Mouse (Mus musculus) megakaryocyte, adult 5-6 weeks (primary cell): ENCODE data around the gene 4931406P16Rik. TPM values are rescaled to one million over a fixed set of nuclear protein-coding genes. Genes with fewer than 3 reads are reported as not detected.

Experiments
- ATAC-seq: 2 replicates; pipeline ENCODE4 v1.8.0; 2016; ENCODE audit warnings: mild to moderate bottlenecking, inconsistent platforms; ENCODE audit not compliant: poor library complexity, severe bottlenecking
- total RNA-seq, 2 experiments: library from RNA; stranded (forward) in 1 of 2; stranded (reverse) in 1 of 2; fragments of 153-499, 151-499 nt in 1 of 2; fragments of 221-1000, 200-1000 nt in 1 of 2; gene quantifications; 2 replicates each; pipeline versions ENCODE4 v1.2.3 to v1.2.4; 2015 to 2017

Gene 4931406P16Rik
- total RNA-seq, 2 experiments from 2014 or later = 19.4 to 23.2 TPM

DNA sequence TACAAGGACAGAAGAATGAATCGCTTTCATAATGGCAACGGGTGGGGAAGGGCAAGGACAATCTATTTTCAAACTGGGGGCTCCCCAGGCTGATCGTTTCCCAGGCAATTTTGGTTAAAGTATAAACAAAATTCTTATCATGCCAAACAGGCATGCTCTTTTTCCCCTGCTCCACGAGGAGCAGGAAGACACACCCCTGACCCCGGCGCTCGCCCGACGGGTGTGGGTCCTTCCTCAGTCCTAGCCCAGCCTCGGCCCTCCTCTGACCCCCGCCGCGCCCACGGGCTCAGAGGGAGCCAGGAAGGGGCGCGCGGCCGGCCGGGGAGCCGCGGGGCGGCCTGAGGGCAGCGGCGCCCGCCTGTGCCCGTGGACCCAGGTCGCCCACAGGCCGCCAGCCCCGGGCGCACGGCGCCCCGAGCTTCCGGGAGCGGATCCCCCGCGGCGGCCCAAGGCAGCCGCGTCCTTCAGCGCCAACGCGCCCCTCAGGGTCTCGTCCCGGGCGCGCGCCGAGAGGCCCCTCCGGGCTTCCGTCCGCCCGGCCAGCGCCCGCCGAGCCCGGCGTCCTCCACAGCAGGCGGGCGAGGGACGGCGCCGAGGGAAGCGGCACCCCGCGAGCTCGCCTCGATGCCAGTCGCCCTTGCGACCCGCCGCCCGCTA is 437 bp downstream of the 4931406P16Rik start:
- peak; percentile 63 for ATAC-seq

DNA sequence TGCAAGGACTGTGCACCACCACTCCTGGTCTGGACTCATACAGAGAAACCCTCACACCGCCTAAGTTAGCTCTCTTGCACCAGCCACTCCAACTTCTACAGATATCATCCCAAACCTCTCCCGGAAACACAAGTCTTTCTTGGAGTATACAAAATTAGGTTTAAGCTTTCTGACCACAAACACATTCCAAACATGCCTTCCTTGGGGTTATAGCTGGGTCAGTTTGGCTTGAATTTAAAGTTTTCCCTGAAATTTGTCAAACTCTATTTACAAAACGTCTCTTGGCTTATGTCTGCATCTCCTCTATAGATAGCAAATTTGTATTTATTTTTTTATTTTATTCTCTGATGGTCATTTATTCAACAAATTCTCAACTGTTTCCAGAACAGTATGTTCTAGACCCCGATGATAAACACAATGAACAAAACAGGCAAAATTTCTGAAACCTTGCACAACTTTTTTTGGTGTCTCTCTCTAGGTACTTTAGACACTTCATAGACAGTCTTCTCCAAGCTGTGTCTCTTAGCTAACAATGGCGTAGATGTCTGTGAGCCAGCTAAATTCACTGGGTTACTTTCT is 4.1 kb downstream of the 4931406P16Rik start:
- ATAC-seq = no peak

DNA sequence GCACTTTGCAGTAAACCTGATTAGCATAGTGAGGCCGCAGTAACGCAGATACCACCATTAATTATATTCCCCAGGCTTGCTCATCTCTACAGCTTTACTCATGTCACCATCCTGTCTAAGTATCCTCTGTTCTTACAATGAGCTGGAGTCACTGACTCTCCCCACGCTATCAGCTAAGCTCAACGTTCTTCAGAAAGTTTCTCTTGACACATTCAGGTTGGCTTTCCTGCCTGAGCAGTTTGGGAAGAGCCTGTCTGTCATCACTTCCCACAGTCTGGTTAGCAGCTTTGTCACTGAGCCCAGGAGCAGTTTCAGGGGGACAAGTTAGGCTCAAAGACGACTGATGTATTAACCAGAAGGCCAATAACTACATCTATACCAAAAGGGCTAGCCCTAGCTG is 4.8 kb downstream of the 4931406P16Rik start:
- no peak for ATAC-seq

DNA sequence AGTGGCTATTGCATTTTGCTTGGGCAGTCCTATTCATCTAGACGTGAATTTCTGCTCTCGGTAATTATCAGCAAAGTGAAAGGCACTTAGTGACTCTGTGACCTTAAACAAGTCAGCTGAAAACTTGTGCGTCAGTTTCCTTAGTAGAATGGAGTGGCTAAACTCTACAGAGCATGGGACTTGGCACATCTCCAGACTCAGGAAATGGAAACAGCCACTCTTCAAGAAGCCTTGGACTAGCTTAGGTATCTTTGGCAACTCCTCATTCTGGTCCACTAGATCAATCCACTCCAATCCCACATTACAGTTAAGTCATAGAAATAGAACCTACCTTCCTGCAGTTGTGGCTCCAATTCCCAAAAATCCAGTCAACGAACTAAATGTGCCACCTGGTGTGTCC is 7.9 kb downstream of the 4931406P16Rik start:
- ATAC-seq = no peak

DNA sequence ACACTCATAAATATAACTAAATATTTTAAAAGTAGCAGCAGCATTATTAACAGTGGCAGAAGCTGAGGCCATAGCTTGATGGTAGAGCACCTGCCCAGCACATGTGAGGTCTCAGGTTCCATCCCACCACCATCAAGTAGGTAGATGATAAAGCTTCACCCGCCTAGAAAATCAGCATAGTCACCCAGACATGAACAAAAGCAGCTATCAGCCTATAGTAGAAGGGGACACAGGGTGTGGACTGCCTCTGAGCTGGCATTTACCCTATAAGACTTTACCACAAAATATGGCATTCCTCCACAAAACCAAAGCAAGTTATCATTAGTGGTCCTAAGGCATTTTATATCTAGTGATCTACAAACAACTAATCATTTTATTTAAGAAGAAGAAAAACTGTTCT is 10.7 kb downstream of the 4931406P16Rik start:
- ATAC-seq = no peak

DNA sequence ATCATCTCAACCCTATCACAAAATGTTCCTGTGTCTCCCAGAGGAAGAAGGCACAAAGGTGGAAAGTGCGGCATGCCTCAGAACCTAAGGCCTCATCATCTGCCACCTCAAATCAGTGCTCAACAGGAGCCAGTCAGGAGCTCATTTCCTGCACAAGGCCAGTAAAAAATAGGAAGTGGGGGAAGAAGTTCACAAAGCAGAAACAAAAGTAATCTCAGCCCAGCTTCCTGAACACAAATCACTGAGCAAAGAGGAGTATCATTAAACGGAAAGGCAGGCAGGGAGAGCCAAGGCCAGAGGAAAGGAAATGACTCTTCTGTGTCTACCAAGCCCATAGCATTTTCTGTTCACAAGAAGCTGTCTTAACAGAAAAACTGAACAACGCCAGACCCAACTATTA is 11.4 kb downstream of the 4931406P16Rik start:
- peak; percentile 76 for ATAC-seq

DNA sequence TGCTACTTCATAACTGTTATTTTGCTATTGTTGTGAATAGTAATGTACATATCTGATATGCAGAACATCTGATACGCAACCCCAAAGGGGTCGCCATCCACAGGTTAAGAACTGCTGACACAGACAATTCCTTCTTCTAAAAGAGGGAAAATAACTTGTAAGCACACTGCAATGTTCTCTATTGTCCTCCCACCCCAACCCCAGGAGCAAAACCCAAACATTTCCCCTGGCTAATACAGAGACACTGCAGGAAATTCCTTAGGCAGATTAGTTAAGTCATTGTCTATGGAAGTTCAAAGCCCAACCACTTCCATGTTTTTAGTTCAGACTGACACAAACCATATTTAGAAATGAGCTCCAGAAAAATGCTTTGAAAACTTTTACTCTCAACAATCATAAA is 14.5 kb downstream of the 4931406P16Rik start:
- no peak for ATAC-seq

DNA sequence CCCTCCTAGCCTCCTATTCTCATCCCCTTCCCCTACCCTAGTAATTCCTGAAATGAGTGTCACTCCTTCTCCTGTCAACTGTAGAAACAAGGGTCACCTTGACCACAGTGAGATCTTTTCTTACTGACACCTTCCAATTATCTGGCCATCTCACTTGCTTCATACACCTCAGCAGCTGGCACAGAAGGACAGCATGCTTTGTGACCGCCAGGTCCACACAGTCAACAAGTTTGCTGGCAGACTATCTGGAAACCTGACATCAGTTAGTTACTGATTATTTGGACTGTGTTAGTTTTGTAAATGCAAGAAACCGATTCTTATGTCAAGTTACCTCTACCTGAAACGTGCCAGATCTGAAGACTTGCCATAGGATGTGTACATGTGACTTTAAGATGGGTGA is 17.2 kb downstream of the 4931406P16Rik start:
- no peak for ATAC-seq

DNA sequence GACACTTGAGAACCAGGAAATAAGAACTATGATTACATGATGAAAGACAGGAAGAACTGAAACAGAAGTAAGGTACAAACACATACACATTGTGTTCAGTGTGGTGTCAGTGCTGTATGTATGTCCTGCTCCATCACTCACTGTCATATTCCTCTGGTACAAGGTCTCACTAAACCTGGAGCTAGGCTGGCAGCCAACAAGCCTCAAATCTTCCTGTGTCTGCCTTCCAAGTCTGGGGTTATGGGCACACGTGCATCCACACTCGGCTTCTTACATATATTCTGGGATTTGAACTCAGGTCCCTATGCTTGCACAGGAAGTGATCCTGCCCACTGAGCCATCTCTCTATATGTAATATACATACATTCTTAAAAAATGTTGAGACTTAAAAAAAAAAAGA is 20.7 kb downstream of the 4931406P16Rik start:
- no peak for ATAC-seq

DNA sequence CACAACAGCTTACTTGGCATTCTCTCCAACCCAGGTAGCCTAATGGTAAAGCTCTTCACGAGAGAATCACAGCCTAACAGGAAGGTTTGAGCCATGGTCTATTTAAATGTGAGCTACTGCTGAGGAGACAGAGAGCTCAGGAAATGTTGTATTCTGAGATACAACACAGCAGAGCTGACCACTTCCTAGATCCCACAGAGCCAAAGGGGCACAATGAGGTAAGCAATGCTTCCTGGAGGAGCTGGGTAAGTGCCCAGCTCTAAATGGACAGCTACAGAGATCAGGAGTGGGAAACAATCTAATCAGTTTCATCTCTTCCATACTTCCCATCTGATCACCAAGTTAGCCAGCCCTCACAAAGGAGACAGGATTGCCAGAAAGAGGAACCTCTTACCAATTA is 22.1 kb downstream of the 4931406P16Rik start:
- ATAC-seq = no peak

DNA sequence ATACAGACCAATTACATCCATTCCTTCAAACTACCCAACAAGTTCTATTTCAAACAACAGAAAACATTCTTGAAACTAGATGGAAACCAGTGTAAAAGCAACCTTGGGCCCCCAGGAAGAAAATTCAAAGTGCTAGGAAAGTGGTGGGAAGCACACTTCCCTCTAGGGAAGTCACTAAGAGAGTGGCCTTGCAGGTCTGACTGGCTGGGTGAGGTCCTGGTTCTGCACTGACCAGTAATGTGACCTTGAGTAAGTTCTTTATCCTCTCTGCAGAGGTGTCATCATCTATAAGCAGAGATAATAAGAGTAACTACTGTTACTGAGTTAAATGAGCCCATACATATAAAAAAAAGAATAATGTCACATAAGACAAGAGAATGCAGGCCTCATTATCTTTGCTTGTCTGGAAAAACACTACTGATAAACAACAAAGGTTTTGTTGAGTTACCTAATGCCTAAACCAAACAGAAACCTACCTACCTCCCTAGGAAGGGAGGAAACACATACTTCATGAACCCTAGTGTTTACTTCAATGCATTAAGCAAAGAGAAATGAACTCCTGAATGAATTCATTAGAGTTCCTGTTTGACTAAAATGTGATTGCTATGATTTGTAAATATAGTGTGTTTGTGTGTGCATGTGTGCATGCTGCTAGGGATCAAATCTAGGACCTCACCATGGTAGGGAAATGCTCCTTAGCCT is 22.8 kb downstream of the 4931406P16Rik start:
- no peak for ATAC-seq

DNA sequence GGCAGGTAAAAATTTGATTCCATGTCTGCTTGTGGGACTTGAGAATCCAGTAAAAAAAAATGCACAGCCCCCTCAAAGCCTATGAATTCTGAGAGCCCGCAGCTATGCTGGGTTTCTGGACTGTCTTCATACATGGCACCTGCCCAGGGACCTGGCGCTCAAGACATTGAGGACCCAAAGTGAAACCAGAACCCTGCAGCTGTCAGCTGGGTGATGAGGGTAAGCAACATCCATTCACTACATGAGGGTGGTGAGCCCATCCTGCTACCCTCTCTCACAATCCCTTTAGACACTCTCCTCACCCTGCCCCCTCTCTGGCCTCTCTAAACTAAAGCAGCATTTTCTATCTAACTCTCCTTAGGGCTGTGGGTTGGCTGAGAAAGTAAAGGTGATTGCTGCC is 35.7 kb downstream of the 4931406P16Rik start:
- no peak for ATAC-seq

DNA sequence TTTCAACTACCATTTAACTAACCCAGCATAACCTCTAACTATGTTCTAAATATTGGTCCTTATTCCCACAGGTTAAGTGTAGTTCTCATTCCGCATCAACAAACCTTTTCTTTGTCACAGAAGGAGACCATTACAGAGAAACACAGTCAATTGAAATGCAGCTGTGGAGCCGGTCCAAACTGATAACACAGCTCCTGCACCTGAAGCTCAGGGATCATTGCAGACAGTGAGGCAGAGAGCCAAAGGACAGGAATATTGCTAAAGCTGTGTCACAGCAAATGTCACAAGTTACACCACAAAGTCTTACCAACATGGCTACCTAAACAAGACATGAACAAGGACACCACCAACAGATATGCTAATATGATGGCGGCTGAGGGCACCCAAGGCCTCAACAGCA is 37.3 kb downstream of the 4931406P16Rik start:
- ATAC-seq = no peak

DNA sequence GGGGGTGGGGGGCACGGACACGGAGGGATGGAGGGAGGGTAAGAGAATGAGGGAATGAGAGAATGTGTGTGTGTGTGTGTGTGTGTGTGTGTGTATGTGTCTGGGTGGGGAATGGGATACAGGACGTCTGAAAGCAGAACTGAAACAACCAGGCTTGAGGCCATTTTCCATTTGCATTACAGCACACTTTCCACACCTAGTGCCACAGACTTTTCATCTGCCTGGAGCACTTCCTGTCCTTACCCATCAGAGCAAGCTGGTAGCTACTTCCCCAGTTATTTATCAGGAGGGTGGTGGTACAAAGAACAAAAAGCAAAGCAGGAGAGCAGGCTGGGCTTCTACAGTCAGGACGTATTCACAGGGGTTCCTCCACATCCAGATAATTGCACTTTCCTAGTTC is 40.9 kb downstream of the 4931406P16Rik start:
- ATAC-seq = peak; percentile 98

DNA sequence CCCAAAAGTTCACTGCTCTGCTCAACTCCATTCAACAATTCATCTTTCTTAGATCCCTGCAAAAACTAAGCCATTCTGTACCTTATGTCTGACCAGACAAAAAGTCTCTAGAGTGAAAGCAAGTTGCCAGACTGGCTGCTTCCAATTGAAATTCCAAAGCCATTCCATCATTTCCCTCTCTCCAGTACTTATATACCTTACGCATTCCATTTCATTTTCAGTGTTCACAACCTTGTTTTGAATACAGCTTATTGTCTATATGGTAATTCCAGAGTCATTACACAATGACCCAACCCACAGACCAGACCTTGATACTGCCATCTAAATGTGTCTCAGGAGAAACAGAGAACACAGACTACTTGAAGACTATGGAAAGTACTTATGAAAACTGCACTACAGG is 44.9 kb downstream of the 4931406P16Rik start:
- no peak for ATAC-seq

DNA sequence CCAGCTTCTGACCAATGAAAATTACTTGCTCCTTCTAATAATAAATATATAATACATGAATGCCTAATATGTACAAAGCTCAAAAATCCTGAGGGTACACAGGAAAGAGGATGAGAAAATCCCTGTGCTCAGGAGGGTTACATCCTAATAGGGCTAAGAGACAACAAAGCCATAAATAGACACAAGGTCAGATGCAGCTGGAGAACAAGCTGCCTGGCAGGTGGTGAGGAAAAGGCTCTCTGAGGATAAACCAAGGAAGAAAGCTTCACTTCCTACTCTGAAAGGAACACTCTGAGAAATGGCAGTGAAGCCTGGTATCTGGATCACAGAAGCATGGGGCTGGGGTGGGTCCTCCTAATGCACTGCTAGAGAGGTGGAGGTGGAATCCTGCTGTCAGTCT is 46.9 kb downstream of the 4931406P16Rik start:
- ATAC-seq = no peak

DNA sequence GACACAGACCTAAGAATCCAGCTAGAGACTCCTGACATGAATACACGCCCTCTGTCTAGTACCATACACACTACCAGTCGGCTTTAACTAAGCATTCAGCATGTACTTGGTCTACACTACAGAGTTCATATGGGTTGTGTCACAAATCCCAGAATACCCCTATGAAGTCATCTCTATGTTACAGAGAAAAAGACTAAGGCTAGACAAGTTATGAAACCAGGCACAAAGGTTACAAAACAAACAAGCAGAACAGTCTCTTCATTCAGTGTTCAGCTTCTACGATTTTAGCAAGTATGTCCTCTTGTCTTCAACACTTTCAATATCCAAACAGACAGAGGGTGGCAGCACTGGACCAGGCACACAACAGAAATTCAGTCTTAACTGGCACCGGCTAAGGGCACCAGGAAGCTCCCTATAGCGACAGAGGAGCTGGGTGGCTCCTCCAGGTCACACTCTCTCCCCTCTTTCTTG is 47.4 kb downstream of the 4931406P16Rik start:
- ATAC-seq = peak; percentile 90

DNA sequence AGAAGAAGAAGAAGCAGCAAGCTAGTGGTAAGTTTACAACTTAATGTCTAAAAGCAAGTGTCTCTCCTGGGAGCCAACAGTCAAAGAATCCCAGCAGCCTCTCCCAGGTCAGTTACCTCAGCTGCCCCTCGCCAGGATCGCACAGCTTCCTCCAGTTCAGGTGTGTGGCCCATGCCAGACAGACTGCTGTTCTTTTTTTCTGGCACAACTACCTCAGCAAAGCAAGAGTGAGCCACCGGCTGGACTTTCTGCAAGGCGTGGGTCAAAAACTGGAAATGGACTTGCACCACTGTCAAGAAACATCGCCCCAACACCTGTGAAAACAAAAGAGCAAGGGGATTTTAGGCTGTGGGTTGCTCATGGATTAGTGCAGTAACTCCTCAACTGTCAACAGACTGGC is 49.9 kb downstream of the 4931406P16Rik start:
- ATAC-seq = no peak

DNA sequence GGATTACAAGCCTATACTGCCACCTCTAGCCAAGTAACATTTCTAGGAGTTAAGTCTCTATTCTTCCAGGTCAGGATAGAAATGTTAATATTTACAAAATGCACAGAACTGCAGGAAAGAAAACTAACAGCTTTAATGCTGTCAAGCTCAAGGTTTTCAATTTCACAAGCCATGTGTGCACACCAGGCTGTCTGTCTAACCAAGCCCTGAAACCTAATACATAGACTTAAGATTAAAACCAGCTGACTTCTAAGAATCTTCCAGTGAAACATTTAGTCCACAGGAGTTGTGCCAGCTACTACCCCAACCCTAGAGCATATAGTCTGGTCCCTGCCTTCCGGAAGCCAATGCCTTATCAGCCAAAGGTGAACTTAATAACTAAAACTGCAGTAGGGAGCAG is 54.9 kb downstream of the 4931406P16Rik start:
- ATAC-seq = no peak

DNA sequence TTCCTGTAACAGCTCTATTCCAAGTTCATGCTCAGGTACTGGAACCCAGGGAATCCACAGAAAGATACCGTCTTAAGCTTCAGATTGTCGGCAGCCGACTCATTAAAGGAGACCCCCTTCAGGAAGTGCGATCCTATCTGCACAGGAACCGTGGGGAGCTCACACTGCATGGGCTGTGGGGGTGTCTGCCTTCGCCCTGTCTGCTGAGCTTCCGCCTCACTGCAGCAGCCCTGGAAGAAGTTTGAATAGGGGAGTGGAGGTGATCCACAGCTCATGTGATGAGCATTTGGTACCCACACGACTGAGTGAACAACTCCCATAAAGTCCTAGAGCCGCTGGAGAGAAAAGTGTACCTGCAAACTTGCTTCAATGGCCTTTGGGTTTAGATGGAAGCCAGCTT is 56.1 kb downstream of the 4931406P16Rik start:
- ATAC-seq = no peak

DNA sequence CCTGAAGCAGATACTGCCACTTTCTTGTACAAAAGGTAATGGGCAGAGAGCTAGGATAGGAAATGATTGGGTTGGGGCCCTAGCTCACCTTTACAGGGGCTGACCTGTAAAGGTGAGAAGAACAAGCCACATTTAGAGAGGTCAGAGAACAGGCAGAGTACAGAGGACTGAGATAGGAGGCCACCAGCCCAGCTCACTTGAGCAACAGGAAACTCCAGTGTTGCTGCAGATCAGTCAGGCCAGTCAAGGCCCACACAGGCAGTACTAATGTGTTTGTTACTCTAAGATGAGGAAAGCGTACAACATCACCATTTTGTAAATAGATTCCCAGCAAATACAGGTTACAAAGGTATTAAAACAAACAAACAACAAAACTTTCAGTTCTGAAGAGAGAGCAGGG is 57.4 kb downstream of the 4931406P16Rik start:
- ATAC-seq = peak; percentile 72

DNA sequence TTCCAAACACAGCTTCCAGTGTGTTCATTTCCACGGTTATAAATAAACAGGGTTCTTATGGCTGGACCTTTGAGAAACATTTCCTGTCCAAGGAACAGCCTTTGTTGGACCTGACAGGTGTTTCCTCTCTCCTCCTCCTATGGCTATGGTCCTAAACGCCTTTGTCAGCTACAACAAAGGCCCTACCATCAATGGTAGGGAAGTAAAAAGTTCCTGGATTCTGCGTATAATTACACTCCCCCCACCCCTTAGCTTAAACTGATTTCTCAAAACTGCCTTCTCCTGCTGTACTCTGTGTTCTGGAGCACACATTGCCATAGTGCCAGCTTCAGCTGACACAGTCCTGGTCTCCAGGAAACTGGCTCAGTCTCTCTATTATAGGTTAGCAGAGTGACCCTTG is 58.2 kb downstream of the 4931406P16Rik start:
- ATAC-seq = no peak
